In the genomic region with DNA sequence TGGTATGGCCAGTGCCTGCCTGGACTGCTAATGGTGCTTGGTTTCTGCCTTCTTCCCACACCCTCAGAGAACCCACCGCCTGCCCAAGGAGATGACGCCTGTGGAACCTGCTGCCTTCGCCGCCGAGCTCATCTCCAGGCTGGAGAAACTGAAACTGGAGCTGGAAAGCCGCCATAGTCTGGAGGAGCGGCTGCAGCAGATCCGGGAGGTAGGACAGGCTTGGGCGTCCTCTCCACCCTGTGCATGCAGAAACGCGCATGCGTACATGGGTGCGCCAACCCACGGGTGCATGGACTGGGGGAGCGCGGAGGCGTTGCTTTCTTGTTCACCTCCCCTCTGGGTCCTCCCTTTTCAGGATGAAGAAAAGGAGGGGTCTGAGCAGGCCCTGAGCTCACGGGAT, we compare ENCODE assay signal across 9 mouse cellular contexts. TPM values are rescaled to one million over a fixed set of nuclear protein-coding genes. Genes with fewer than 3 reads are reported as not detected.
A peak's percentile ranks its signal among the peaks of the same experiment; 100 is the strongest.
DNase-seq lines count a peak whose midpoint lies in the region; ATAC-seq lines count a peak whose summit lies in the region.
"Had no signal": no experiment of that assay in that cellular context is flagged by ENCODE, and none has a peak within 500 bp of the region (broad histone marks: within the 10 kb centered on the region; RNA-seq: fewer than 3 reads in every experiment).

No protein-coding gene starts in this region.

- H3K36me3 ChIP-seq in midbrain, embryonic 11.5 days (ENCODE audit: control insufficient read depth, insufficient read depth, low read length) = peaks cover 59% of the 10 kb centered on the region
- peaks cover 99% of the 10 kb centered on the region for H3K36me3 ChIP-seq in midbrain, embryonic 10.5 days
- H3K36me3 ChIP-seq in embryonic facial prominence, embryonic 15.5 days = peaks cover 76% of the 10 kb centered on the region

- no peak for DNase-seq in midbrain, embryonic 11.5 days (ENCODE audit: low spot score, missing footprints)
- DNase-seq in midbrain, embryonic 10.5 days (ENCODE audit: low spot score) = no peak
- peak; percentile 53 to 76 for DNase-seq in left cerebral cortex, postnatal 10 days (ENCODE audit: extremely low spot score in 1 of 2, low spot score in 2 of 2)
- peak; percentile 77 for DNase-seq in telencephalon, adult 2 months (ENCODE audit: low read depth, low spot score)
- DNase-seq in embryo, embryonic 10.5 days (ENCODE audit: low spot score) = no peak
- DNase-seq in heart, postnatal 25 days (ENCODE audit: low spot score) = no peak

- peaks cover 16% of the 10 kb centered on the region for H3K4me1 ChIP-seq in midbrain, embryonic 11.5 days (ENCODE audit: control insufficient read depth, insufficient read depth, low read length)
- H3K4me1 ChIP-seq in midbrain, embryonic 10.5 days = peaks cover 37% of the 10 kb centered on the region
- H3K4me1 ChIP-seq in embryonic facial prominence, embryonic 15.5 days = peaks cover 35% of the 10 kb centered on the region

- ATAC-seq in midbrain, embryonic 11.5 days (ENCODE audit: low FRiP score) = peak; percentile 17; the same call in 1 of the 2 replicates
- no peak for ATAC-seq in embryonic facial prominence, embryonic 15.5 days (ENCODE audit: insufficient number of reproducible peaks, low FRiP score, low TSS enrichment, low read depth)
- ATAC-seq: lung, postnatal 0 days had no signal

- H3K4me3 ChIP-seq in midbrain, embryonic 11.5 days (ENCODE audit: low read depth, low read length) = no peak overlapping the region
- H3K4me3 ChIP-seq in midbrain, embryonic 10.5 days = no peak overlapping the region
- H3K4me3 ChIP-seq in embryonic facial prominence, embryonic 15.5 days (replicated peaks) = no peak overlapping the region
- H3K4me3 ChIP-seq: embryonic facial prominence, embryonic 12.5 days had no signal

- H3K27ac ChIP-seq in midbrain, embryonic 11.5 days (ENCODE audit: low read depth, low read length) = no peak overlapping the region
- H3K27ac ChIP-seq in midbrain, embryonic 10.5 days (replicated peaks) = no peak overlapping the region
- peak overlapping the region; percentile 53; the same call in 1 of the 2 replicates for H3K27ac ChIP-seq in embryonic facial prominence, embryonic 15.5 days (replicated peaks)

- H3K9me3 ChIP-seq in midbrain, embryonic 11.5 days (ENCODE audit: control insufficient read depth, low read length) = peaks cover 2% of the 10 kb centered on the region; the same call in 1 of the 2 replicates
- H3K9me3 ChIP-seq in midbrain, embryonic 10.5 days (replicated peaks) = no peaks in the 10 kb centered on the region
- no peaks in the 10 kb centered on the region for H3K9me3 ChIP-seq in embryonic facial prominence, embryonic 15.5 days (replicated peaks)
- H3K9me3 ChIP-seq: embryonic facial prominence, embryonic 12.5 days had no signal

- H3K27me3 ChIP-seq in midbrain, embryonic 11.5 days (ENCODE audit: control insufficient read depth, insufficient read depth, low read length) = no peaks in the 10 kb centered on the region
- H3K27me3 ChIP-seq in midbrain, embryonic 10.5 days (ENCODE audit: low read depth, poor library complexity, severe bottlenecking) = 0 out of 2 replicates have a peak, but pooled peaks cover 10% of the 10 kb centered on the region
- no peaks in the 10 kb centered on the region for H3K27me3 ChIP-seq in embryonic facial prominence, embryonic 15.5 days
- H3K27me3 ChIP-seq: embryonic facial prominence, embryonic 12.5 days had no signal

- WGBS in midbrain, embryonic 11.5 days = 95% methylated on average over 18 of the region's 18 CpGs
- WGBS in midbrain, embryonic 10.5 days = 95% methylated on average over 18 of the region's 18 CpGs
- 74% methylated on average over 18 of the region's 18 CpGs for WGBS in embryonic facial prominence, embryonic 15.5 days

- no peak overlapping the region for H3K4me2 ChIP-seq in midbrain, embryonic 11.5 days
- no peak overlapping the region for H3K4me2 ChIP-seq in embryonic facial prominence, embryonic 15.5 days (replicated peaks)
- H3K4me2 ChIP-seq: embryonic facial prominence, embryonic 12.5 days had no signal

- no peak overlapping the region for H3K9ac ChIP-seq in midbrain, embryonic 11.5 days (ENCODE audit: low read length)
- no peak overlapping the region for H3K9ac ChIP-seq in embryonic facial prominence, embryonic 15.5 days
- H3K9ac ChIP-seq: embryonic facial prominence, embryonic 12.5 days had no signal

- intact Hi-C loops in left cerebral cortex, postnatal 10 days (cut with DNase I) = no loop called here
- intact Hi-C loops in heart, postnatal 25 days (cut with DNase I) = no loop called here

RNA-seq across cellular contexts. Expression of gene Axin2, which starts 21.7 kb away (rescaled TPM):
- 20.8 and 23.1 TPM in 2 replicates for polyA plus RNA-seq in midbrain, embryonic 11.5 days (2014; fragmentation: Nextera tagmentation; extraction: Ambion mirVana)
- polyA plus RNA-seq in midbrain, embryonic 10.5 days (2016; fragmentation: Nextera tagmentation; extraction: Ambion mirVana) = 17.5 and 17.6 TPM in 2 replicates
- 12.5 and 14.5 TPM in 2 replicates for polyA plus RNA-seq in embryonic facial prominence, embryonic 15.5 days (2015; fragmentation: Nextera tagmentation; extraction: Ambion mirVana)
- 10 to 100 TPM; 30.6 to 31.6 TPM for total RNA-seq in left cerebral cortex, postnatal 10 days (2021)
- total RNA-seq in heart, postnatal 25 days (2021) = 1 to 10 TPM; 5.2 to 6.0 TPM

Comparison
In these comparisons a context has a peak if more than half of its experiments do, and no peak if none do; other contexts are left out.
1. DNase-seq: peak in left cerebral cortex, postnatal 10 days (2 of 2) and telencephalon, adult 2 months (single experiment); none in midbrain, embryonic 11.5 days (single experiment), midbrain, embryonic 10.5 days (single experiment), embryo, embryonic 10.5 days (single experiment) and heart, postnatal 25 days (single experiment).